Mouse (Mus musculus) embryonic facial prominence, embryonic 10.5 days (tissue): ENCODE data around the gene Slc24a3. TPM values are rescaled to one million over a fixed set of nuclear protein-coding genes. Genes with fewer than 3 reads are reported as not detected.

Experiments
- DNase-seq: peaks from one replicate; pipeline ENCODE4 v3.0.0-alpha.2; 2017; ENCODE audit warnings: low spot score
- H3K27ac ChIP-seq: fragments of 300-500 bp; sonication (generic); replicated peaks from 2 replicates; pipeline ENCODE4 v1.5.1; 2016; ENCODE audit warnings: mild to moderate bottlenecking
- H3K27me3 ChIP-seq: fragments of 300-500 bp; sonication (generic); replicated peaks from 2 replicates; pipeline ENCODE4 v1.6.1; 2016; ENCODE audit warnings: low read depth, mild to moderate bottlenecking; ENCODE audit not compliant: poor library complexity, severe bottlenecking
- H3K36me3 ChIP-seq: fragments of 300-500 bp; sonication (generic); replicated peaks from 2 replicates; pipeline ENCODE4 v1.6.1; 2016; ENCODE audit warnings: mild to moderate bottlenecking, moderate library complexity
- H3K4me1 ChIP-seq: fragments of 300-500 bp; sonication (generic); 2 replicates; pipeline ENCODE4 v1.6.1; 2016
- H3K4me3 ChIP-seq: fragments of 300-500 bp; sonication (generic); 2 replicates; pipeline ENCODE4 v1.5.1; 2016; ENCODE audit warnings: mild to moderate bottlenecking, moderate library complexity
- H3K9me3 ChIP-seq: fragments of 300-500 bp; sonication (generic); 2 replicates; pipeline ENCODE4 v1.6.1; 2016; ENCODE audit warnings: mild to moderate bottlenecking
- WGBS: fragments of 180-500 bp; shearing (Covaris S2); methylation state at CpG from one replicate; pipeline ENCODE4 v1.1.7; 2016; 5-methylcytosine and 5-hydroxymethylcytosine counted together
- polyA plus RNA-seq: library from polyadenylated mRNA; unstranded; fragments of >200 nt; fragmentation: Nextera tagmentation; extraction: Ambion mirVana; gene quantifications from 2 replicates; pipeline ENCODE4 v1.2.1, GENCODE M21; 2016

Slc24a3 gene
- polyA plus RNA-seq, 1 experiment from 2014 or later = 0.67 TPM

DNA sequence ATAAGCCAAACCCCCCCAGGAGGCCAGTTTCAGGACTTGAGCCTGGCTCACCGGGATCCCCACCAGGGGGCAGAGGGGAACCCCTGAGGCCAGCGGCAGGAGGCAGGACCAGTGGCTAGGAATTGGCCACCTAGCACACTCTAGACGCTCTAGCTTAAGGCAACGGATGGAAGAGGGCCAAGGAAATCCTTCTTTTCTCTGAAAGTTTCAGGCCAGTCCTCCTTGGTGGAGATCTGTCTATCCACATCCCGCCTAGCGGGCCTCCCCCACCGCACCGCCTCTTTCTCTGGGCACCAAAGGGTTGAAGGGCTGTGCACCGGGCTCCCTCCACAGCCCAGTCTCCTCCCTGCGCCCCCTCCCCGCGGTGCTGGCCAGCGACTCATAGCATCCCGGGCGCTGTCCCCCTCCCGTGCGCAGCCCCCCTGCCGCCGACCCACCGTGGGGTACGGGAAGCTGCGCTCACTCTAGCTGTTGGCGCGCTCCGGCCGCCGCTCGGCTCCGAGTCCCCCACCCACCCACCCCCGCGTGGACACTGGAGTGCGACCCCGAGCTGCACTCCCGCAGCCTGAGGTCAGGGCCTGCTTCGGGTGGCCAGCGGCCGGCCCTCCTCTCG, 397 bp upstream of the Slc24a3 start:
- Histone ChIP-seq H3K27ac (peak overlapping the region; percentile 93), H3K27me3 (peaks cover 16% of the 10 kb centered on the region), H3K4me3 (peak overlapping the region; percentile 84), H3K4me1 (peaks cover 18% of the 10 kb centered on the region), H3K9me3 (no peaks in the 10 kb centered on the region), H3K36me3 (no peaks in the 10 kb centered on the region)
- DNase-seq = peak; percentile 83
- 1% methylated on average over 38 of the region's 38 CpGs for WGBS

DNA sequence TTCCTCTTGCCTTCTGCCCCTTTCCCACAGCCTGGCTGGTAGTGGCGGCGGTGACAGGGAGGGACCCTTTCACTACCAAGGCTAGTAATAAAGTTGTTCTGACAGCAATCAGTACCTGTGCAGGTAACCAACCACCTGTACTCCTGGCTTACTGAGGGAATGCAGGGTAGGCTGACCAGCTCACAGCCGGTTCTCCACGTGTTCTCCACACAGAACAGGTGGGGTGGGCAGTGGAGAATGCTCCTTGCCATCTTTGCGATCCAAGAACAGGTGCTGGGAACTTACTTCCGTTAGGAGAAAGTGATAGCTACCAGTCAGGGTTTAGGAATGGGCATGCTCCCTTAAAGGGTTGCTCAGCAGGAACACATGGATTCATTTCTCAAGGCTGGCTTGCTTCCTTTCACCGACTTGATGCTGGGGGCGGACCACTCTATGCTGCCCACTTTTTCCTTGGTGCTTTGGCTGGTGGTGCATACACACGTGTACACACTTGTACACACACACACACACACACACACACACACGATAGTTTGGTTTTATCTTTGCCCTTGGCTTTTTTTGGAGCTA, 934 bp downstream of the Slc24a3 start:
- Histone ChIP-seq H3K36me3 (no peaks in the 10 kb centered on the region), H3K4me3 (peak overlapping the region; percentile 84), H3K9me3 (no peaks in the 10 kb centered on the region), H3K4me1 (peaks cover 18% of the 10 kb centered on the region), H3K27me3 (peaks cover 16% of the 10 kb centered on the region), H3K27ac (peak overlapping the region; percentile 93)
- no peak for DNase-seq
- 9% methylated on average over 10 of the region's 10 CpGs for WGBS

DNA sequence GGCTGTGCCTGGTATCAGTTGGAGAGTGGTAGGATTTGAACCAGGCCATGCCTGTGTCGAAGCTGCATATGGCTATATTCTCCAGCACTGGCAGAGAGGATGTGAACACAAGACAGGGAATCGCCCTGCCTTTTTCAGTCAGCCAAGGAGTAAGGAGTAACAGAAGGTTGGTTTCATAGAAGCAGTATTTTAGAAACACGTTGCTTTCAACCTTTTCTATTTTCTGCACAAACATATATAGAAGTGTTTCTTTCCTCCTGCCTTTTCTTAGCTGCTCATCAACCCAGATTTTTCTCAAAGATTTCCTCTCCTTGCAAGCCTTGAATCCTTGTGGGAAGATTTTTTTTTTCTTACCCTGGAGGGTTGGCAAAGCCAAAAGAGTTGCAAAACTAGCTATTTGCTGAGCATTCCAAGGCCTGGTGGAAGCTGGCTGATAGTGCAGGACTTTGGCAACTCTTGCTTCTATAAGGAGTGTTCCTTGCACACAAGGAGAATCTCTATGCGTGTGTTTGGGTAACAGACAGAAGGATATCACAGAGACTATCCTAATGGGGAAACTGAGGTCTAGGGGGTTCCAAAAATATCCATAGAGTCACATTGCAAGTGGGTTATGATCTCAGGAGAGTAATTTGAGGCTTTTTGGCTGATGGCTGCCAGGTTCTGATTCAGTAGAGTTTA, 5.6 kb downstream of the Slc24a3 start:
- Histone ChIP-seq H3K9me3 (no peaks in the 10 kb centered on the region), H3K27ac (no peak overlapping the region), H3K27me3 (peaks cover 16% of the 10 kb centered on the region), H3K4me3 (no peak overlapping the region), H3K4me1 (peaks cover 15% of the 10 kb centered on the region), H3K36me3 (no peaks in the 10 kb centered on the region)
- WGBS = 92% methylated on average over 4 of the region's 4 CpGs
- DNase-seq = no peak

DNA sequence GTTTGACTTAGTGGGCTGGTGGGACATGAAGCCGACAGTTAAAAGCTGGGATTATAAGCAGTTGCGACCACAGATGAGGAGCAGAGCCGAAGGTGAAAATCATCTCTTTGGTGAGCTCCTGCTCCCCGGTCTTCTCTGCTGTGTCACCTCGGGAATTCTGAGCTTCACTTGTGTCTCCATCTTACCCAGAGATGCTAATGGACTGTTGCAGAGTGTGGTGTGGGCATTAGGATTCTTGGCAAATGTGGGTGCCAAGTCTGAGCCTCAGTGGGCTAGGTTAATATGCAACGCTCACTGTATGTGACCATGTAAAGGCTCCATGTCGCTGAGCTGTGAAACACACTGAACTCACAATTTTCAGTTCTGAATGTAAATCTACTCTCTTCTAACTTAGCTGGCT, 7.5 kb downstream of the Slc24a3 start:
- peaks cover 7% of the 10 kb centered on the region for H3K4me1 ChIP-seq
- no peak overlapping the region for H3K4me3 ChIP-seq
- no peak for DNase-seq
- no peaks in the 10 kb centered on the region for H3K36me3 ChIP-seq
- H3K9me3 ChIP-seq = no peaks in the 10 kb centered on the region
- 90% methylated on average over 7 of the region's 7 CpGs for WGBS
- peaks cover under 1% of the 10 kb centered on the region for H3K27me3 ChIP-seq
- no peak overlapping the region for H3K27ac ChIP-seq

DNA sequence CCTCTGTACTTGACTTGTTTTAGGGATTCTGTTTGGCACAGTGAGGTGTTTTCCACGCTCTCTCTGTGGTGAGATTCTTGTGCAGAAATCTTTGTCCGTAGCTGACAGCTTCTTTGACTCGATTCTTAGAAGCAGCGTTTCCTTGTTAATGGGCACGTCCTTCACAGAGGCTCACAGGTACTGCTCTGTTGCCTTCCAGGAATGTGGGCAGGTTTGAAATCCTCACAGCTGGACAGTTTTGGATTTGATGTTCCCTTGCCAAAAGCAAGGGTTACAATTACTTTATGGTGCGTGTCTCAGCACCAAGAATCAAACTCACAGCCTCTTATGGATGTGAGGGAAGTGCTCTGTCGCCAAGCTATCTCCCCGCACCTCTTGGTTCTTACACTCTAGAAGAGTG, 14.9 kb downstream of the Slc24a3 start:
- Histone ChIP-seq H3K9me3 (no peaks in the 10 kb centered on the region), H3K27me3 (no peaks in the 10 kb centered on the region), H3K4me1 (no peaks in the 10 kb centered on the region), H3K36me3 (no peaks in the 10 kb centered on the region), H3K27ac (no peak overlapping the region), H3K4me3 (no peak overlapping the region)
- no peak for DNase-seq
- WGBS = 70% methylated on average over 8 of the region's 8 CpGs

DNA sequence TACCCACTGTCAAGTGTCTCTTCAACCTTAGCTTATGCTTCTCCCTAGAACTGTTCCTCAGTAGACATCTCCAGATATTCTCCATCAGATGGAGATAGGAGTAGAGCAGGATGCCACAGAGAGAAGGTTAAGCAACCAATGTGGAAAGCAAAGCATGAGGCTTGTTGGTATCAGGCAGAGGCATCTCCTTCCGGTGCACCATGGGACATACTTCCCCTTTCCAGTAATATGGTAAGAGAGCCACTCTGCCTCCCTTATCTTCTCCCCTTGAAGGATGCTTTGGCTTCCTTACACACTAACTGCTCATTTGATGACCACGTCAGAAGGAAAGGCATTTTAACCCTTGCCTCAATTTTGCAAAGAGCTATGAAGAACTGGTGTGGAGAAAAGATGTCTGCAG, 21.3 kb downstream of the Slc24a3 start:
- 89% methylated on average over 2 of the region's 2 CpGs for WGBS
- no peak overlapping the region for H3K4me3 ChIP-seq
- H3K27me3 ChIP-seq = no peaks in the 10 kb centered on the region
- H3K9me3 ChIP-seq = no peaks in the 10 kb centered on the region
- no peak for DNase-seq
- no peaks in the 10 kb centered on the region for H3K4me1 ChIP-seq
- no peaks in the 10 kb centered on the region for H3K36me3 ChIP-seq
- H3K27ac ChIP-seq = no peak overlapping the region

DNA sequence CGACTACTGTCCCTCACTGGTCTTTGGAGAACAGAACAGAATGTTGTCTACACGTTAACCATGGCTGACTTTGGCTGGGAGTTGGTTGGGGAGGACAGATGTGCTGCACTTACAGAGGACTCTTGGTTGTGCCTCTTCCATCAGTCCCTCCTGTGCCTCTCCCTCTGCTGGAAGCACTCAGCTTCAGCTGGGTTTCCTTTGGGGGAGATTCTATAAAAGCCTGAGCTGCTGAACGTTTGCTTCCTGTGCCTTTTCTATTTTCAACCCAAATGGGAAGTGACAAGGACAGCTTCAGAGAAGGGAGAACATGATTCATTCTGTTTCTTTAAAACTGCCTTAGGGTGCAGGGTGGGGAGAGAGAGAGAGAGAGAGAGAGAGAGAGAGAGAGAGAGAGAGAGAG, 28.5 kb downstream of the Slc24a3 start:
- Histone ChIP-seq H3K4me1 (no peaks in the 10 kb centered on the region), H3K27me3 (no peaks in the 10 kb centered on the region), H3K4me3 (no peak overlapping the region), H3K27ac (no peak overlapping the region), H3K36me3 (no peaks in the 10 kb centered on the region), H3K9me3 (no peaks in the 10 kb centered on the region)
- no peak for DNase-seq
- 70% methylated on average over 3 of the region's 3 CpGs for WGBS

DNA sequence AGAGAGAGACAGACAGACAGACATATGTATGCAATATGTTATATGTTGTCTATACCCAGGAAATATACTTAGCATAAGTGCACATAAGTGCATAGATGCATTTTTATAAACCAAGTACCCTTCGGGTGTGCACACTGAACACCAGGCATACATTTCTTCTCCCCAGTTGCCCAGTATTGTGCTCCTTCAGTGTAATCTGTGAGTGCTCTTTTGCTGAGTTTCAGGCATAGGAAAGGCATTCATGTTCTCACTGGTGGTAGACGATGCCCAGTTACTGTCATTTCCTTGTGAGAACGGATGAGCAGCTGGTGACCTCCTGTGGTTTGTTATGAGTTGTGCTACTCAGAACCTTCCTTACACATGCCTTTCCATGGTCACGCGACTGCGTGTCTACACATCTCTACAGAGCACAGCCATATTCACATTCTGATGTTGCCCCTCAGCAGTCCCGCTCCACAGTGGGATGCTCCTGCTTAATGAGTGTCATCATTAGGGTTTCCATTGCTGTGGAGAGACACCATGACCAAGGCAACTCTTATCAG, 29.0 kb downstream of the Slc24a3 start:
- Histone ChIP-seq H3K4me3 (no peak overlapping the region), H3K27ac (no peak overlapping the region), H3K36me3 (no peaks in the 10 kb centered on the region), H3K4me1 (no peaks in the 10 kb centered on the region), H3K27me3 (no peaks in the 10 kb centered on the region), H3K9me3 (no peaks in the 10 kb centered on the region)
- no peak for DNase-seq
- WGBS = 91% methylated on average over 7 of the region's 7 CpGs

DNA sequence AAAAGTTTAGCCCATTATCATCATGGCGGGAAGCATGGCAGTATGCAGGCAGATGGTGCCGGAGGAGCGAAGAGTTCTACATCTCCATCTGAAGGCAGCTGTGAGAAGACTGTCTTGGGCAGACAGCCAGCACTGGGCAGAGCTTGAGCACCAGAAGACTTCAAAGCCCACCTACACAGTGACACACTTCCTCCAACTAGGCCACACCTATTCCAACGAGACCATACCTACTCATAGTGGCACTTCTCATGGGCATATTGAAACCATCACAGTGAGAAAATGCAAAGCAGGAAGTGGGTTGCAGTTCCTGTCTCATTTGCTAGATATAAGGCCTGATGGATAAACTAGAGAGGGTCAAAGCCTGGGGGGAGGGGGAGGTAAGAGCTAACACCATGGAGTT, 29.5 kb downstream of the Slc24a3 start:
- H3K4me3 ChIP-seq = no peak overlapping the region
- WGBS = 93% methylated on average over 4 of the region's 4 CpGs

DNA sequence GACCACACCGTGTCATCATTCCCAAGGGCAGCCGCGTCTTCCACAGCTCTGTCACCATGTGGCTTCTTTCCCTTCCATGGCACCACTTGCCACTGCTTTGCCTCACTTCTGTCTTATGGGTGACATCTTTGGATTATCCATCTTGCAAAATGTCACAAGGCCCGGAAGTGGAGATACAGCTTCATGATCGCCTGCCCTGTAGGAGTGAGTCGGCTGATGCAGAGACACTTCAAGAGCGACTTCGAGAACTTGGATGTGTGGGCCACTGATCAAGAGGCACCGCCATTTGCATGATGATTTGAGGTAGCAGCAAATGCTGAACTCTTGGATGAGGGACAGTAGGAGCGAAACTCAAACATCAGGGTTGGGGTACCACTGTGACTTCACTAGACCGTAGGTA, 46.0 kb downstream of the Slc24a3 start:
- no peaks in the 10 kb centered on the region for H3K27me3 ChIP-seq
- no peaks in the 10 kb centered on the region for H3K36me3 ChIP-seq
- no peak for DNase-seq
- H3K4me1 ChIP-seq = no peaks in the 10 kb centered on the region
- no peak overlapping the region for H3K27ac ChIP-seq
- no peak overlapping the region for H3K4me3 ChIP-seq
- WGBS = 96% methylated on average over 11 of the region's 11 CpGs
- H3K9me3 ChIP-seq = no peaks in the 10 kb centered on the region

More for the DNA sequence above, 29.5 kb downstream of the Slc24a3 start:
- no peaks in the 10 kb centered on the region for H3K9me3 ChIP-seq
- DNase-seq = no peak
- no peaks in the 10 kb centered on the region for H3K27me3 ChIP-seq
- H3K27ac ChIP-seq = no peak overlapping the region
- H3K36me3 ChIP-seq = no peaks in the 10 kb centered on the region
- H3K4me1 ChIP-seq = no peaks in the 10 kb centered on the region

DNA sequence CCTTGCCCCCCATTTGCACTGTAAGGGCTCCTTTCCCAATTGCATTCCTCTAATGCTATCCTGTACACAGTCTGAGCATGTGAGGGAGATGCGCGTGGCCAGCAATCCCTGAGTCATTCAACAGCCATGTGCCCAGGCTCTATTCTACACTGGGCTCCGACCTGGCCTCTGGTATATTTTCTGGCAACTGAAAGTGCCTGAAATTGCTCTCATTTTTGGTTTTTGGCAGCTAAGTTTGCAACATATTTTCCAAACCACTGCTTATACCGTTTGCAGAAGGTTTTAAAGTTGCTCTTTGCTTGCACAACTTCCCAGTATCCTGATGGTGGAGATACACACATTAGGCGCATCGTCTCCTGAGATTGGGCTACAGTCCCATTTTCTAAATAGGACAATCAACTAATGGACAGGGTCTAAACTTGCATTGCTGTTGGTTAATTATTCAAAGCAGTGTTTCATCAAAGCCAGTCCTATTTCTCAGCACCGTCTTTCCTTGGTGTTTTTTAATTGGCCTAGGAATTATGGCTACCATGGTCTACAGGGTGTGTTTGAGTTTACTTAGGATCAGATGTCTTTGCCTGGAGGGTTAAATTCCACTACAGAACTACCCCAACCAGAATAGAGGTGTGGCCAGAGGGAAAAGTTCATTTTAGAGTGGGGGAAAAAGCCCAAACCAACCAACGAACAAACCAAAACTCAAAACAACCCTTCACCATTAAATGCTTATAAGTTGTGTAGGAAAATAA, 46.7 kb downstream of the Slc24a3 start:
- Histone ChIP-seq H3K27ac (no peak overlapping the region), H3K27me3 (no peaks in the 10 kb centered on the region), H3K4me3 (no peak overlapping the region), H3K9me3 (no peaks in the 10 kb centered on the region), H3K36me3 (no peaks in the 10 kb centered on the region), H3K4me1 (no peaks in the 10 kb centered on the region)
- 75% methylated on average over 8 of the region's 8 CpGs for WGBS
- peak; percentile 5 for DNase-seq

DNA sequence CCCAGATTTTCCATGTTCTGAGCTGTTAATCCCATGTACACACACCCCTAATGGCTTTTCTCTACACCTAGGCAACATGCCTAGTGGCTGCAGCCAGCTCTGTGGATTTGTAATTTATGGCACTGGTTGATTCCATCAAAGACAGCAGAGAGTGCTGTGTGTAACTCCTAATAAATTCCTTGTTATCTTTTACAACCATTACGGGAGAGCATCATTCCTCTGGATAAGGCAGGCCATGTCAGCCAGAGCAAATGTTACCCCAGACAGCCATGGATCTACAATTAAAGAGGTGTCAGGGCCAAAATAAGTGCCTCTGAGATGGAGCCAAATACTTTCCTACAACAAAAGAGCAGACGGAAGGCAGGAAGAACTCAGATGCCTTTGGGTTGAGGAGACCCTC, 49.0 kb downstream of the Slc24a3 start:
- Histone ChIP-seq H3K36me3 (no peaks in the 10 kb centered on the region), H3K9me3 (no peaks in the 10 kb centered on the region), H3K4me1 (no peaks in the 10 kb centered on the region), H3K27me3 (no peaks in the 10 kb centered on the region), H3K27ac (no peak overlapping the region), H3K4me3 (no peak overlapping the region)
- no peak for DNase-seq
- 89% methylated on average over 2 of the region's 2 CpGs for WGBS
